Mouse (Mus musculus) bone marrow, adult 2 months (tissue): ENCODE data around the gene Otud7a.

ENCODE experiments used
- CTCF ChIP-seq: fragments of 200-500 bp; IDR thresholded peaks from 2 replicates; pipeline ENCODE4 v1.5.1; 2011; ENCODE audit warnings: low read length, control low read depth; ENCODE audit not compliant: control insufficient read depth, insufficient read depth
- POLR2A ChIP-seq: fragments of 200-500 bp; IDR thresholded peaks from 2 replicates; pipeline ENCODE4 v1.6.1; 2011; ENCODE audit warnings: low read depth, mild to moderate bottlenecking, control low read depth, low read length, borderline replicate concordance; ENCODE audit not compliant: control insufficient read depth

DNA sequence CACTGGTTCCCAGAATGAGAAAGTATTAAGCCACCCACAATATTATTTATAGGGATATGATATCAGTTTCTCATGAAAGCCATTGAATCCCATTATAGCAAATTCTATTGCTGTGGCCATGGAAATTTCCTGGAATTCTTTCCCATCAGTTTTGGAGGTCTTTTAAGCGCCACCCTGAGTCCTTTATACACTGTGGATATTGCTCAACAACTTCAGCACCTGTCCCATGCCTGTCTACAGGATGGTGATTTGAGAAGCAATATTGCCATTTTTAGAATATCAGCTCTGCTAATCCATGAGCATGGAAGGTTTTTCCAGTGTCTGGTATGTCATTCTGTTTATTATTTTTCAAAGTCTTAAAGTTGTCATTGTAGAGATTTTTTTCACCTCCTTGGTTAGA is 199.5 kb downstream of the Otud7a start:
- TF ChIP-seq CTCF (no peak), POLR2A (no peak)
